Mouse (Mus musculus): ENCODE results near the gene Auts2. TPM values are rescaled to one million over a fixed set of nuclear protein-coding genes. Genes with fewer than 3 reads are reported as not detected.

Gene Auts2
- polyA plus RNA-seq, 1 experiment from 2014 or later: 45.3 TPM

DNA sequence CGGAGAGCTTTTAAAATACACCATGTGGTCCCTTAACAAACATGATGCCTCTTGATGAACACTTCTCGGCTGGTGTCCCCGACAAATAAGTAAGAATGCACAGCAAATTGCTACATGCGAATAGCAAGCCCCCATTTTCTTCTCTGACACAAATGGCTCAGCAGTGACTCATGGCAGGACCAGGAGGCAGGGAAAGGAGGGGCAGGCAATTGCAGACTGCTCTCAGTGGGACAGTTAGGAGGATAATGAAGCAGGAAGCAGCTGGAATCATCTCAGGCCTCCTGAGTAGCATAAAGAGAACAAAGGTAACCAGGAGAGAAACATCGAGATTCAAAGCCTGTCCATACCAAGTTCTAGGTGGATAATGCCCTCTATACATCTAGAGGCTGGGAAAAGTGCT, 228.8 kb downstream of the Auts2 start:
- 47% methylated on average over 5 of the region's 5 CpGs for WGBS
- H3K4me1 ChIP-seq: no peaks in the 10 kb centered on the region
- H3K9ac ChIP-seq: no peak overlapping the region
- H3K9me3 ChIP-seq (replicated peaks): no peaks in the 10 kb centered on the region
- H3K27me3 ChIP-seq: no peaks in the 10 kb centered on the region
- no peak overlapping the region for H3K27ac ChIP-seq (replicated peaks)
- H3K36me3 ChIP-seq: no peaks in the 10 kb centered on the region
- no peak overlapping the region for H3K4me3 ChIP-seq (replicated peaks)
- no peak for ATAC-seq (ENCODE audit: insufficient number of reproducible peaks, low FRiP score, low TSS enrichment, low read depth)
- no peak overlapping the region for H3K4me2 ChIP-seq (replicated peaks)

- Histone ChIP-seq H3K9ac (no peak overlapping the region), H3K9me3 (replicated peaks) (no peaks in the 10 kb centered on the region), H3K27me3 (no peaks in the 10 kb centered on the region), H3K4me3 (replicated peaks) (no peak overlapping the region), H3K4me2 (replicated peaks) (no peak overlapping the region), H3K4me1 (peaks cover 6% of the 10 kb centered on the region; the same call in 1 of the 2 replicates), H3K36me3 (no peaks in the 10 kb centered on the region), H3K27ac (replicated peaks) (no peak overlapping the region)
- 79% methylated on average over 2 of the region's 2 CpGs for WGBS
- ATAC-seq (ENCODE audit: insufficient number of reproducible peaks, low FRiP score, low TSS enrichment, low read depth): no peak
Observed at GRCm38 (mm10) chr5:132307000-132307399, 236.1 kb downstream of the Auts2 start.

GRCm38 (mm10) chr5:132305354-132305934, 237.7 kb downstream of the Auts2 start:
- Histone ChIP-seq H3K9ac (no peak overlapping the region), H3K4me2 (replicated peaks) (no peak overlapping the region), H3K9me3 (replicated peaks) (no peaks in the 10 kb centered on the region), H3K36me3 (no peaks in the 10 kb centered on the region), H3K4me1 (peaks cover 6% of the 10 kb centered on the region; the same call in 1 of the 2 replicates), H3K27me3 (no peaks in the 10 kb centered on the region), H3K4me3 (replicated peaks) (no peak overlapping the region), H3K27ac (replicated peaks) (no peak overlapping the region)
- no peak for ATAC-seq (ENCODE audit: insufficient number of reproducible peaks, low FRiP score, low TSS enrichment, low read depth)
- 55% methylated on average over 5 of the region's 5 CpGs for WGBS

DNA sequence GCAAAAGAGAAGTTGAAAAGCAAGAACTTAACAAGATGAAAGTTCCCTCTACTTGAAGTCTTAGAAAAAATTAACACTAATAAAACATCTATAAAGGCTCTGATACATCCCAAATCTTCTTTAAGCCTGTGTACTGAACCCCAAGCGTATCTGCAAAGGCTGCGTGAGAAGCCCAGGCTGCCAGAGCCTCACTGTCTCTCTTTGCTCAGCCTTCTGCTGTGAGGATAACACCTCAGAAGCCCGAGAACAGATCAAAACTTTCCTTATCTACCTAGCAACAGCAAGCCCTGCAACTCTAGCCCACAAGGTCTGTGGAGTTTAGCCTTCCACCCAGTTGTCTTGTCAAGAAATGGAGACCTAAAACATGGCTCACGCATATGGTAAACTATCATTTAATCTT, 240.4 kb downstream of the Auts2 start:
- no peaks in the 10 kb centered on the region for H3K27me3 ChIP-seq
- no peaks in the 10 kb centered on the region for H3K9me3 ChIP-seq (replicated peaks)
- H3K4me1 ChIP-seq: peaks cover 6% of the 10 kb centered on the region; the same call in 1 of the 2 replicates
- 93% methylated on average over 4 of the region's 4 CpGs for WGBS
- no peaks in the 10 kb centered on the region for H3K36me3 ChIP-seq
- H3K27ac ChIP-seq (replicated peaks): no peak overlapping the region
- no peak for ATAC-seq (ENCODE audit: insufficient number of reproducible peaks, low FRiP score, low TSS enrichment, low read depth)
- no peak overlapping the region for H3K4me2 ChIP-seq (replicated peaks)
- no peak overlapping the region for H3K9ac ChIP-seq
- no peak overlapping the region for H3K4me3 ChIP-seq (replicated peaks)

DNA sequence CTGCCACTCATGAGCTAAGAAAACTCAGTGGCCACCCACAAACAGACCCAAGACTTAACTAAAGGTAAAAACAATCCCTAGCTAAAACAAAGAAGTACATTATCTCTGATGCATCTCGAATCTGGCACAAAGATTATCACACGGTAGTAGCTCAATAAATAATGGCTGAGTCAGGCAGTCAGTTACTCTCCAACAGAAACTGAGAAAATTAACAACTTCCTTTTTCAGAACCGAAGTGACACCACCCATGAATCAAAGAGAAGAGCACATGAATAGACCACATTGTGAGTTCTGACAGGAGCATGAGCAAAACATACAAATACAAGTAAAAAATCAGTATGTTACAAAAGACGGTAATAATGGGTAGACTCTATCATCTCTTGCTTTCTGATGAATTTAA, 242.3 kb downstream of the Auts2 start:
- ATAC-seq (ENCODE audit: insufficient number of reproducible peaks, low FRiP score, low TSS enrichment, low read depth): no peak
- peaks cover 6% of the 10 kb centered on the region; the same call in 1 of the 2 replicates for H3K4me1 ChIP-seq
- no peaks in the 10 kb centered on the region for H3K36me3 ChIP-seq
- no peak overlapping the region for H3K27ac ChIP-seq (replicated peaks)
- H3K4me3 ChIP-seq (replicated peaks): no peak overlapping the region
- H3K27me3 ChIP-seq: no peaks in the 10 kb centered on the region
- no peak overlapping the region for H3K9ac ChIP-seq
- WGBS: 55% methylated on average over 4 of the region's 4 CpGs
- no peaks in the 10 kb centered on the region for H3K9me3 ChIP-seq (replicated peaks)
- H3K4me2 ChIP-seq (replicated peaks): no peak overlapping the region

- ATAC-seq (ENCODE audit: insufficient number of reproducible peaks, low FRiP score, low TSS enrichment, low read depth): no peak
- no peaks in the 10 kb centered on the region for H3K36me3 ChIP-seq
- H3K27me3 ChIP-seq: no peaks in the 10 kb centered on the region
- no peaks in the 10 kb centered on the region for H3K9me3 ChIP-seq (replicated peaks)
- WGBS: 71% methylated on average over 4 of the region's 4 CpGs
- H3K4me3 ChIP-seq (replicated peaks): no peak overlapping the region
- no peak overlapping the region for H3K9ac ChIP-seq
- H3K27ac ChIP-seq (replicated peaks): no peak overlapping the region
- no peaks in the 10 kb centered on the region; the same call in 1 of the 2 replicates for H3K4me1 ChIP-seq
- no peak overlapping the region for H3K4me2 ChIP-seq (replicated peaks)
Observed at GRCm38 (mm10) chr5:132299716-132300115, 243.4 kb downstream of the Auts2 start.

GRCm38 (mm10) chr5:132298996-132299395, 244.1 kb downstream of the Auts2 start:
- Histone ChIP-seq H3K4me3 (replicated peaks) (no peak overlapping the region), H3K4me2 (replicated peaks) (no peak overlapping the region), H3K27me3 (no peaks in the 10 kb centered on the region), H3K36me3 (no peaks in the 10 kb centered on the region), H3K4me1 (no peaks in the 10 kb centered on the region; the same call in 1 of the 2 replicates), H3K9ac (no peak overlapping the region), H3K27ac (replicated peaks) (no peak overlapping the region), H3K9me3 (replicated peaks) (no peaks in the 10 kb centered on the region)
- ATAC-seq (ENCODE audit: insufficient number of reproducible peaks, low FRiP score, low TSS enrichment, low read depth): no peak

- no peak overlapping the region for H3K4me3 ChIP-seq (replicated peaks)
- H3K36me3 ChIP-seq: no peaks in the 10 kb centered on the region
- H3K9ac ChIP-seq: no peak overlapping the region
- 88% methylated on average over 7 of the region's 7 CpGs for WGBS
- H3K9me3 ChIP-seq (replicated peaks): no peaks in the 10 kb centered on the region
- no peak overlapping the region for H3K4me2 ChIP-seq (replicated peaks)
- no peak overlapping the region for H3K27ac ChIP-seq (replicated peaks)
- peaks cover 1% of the 10 kb centered on the region; the same call in 1 of the 2 replicates for H3K4me1 ChIP-seq
- no peaks in the 10 kb centered on the region for H3K27me3 ChIP-seq
- ATAC-seq (ENCODE audit: insufficient number of reproducible peaks, low FRiP score, low TSS enrichment, low read depth): no peak
Observed at GRCm38 (mm10) chr5:132297309-132297708, 245.8 kb downstream of the Auts2 start.

GRCm38 (mm10) chr5:132294469-132294868, 248.7 kb downstream of the Auts2 start:
- Histone ChIP-seq H3K9me3 (replicated peaks) (no peaks in the 10 kb centered on the region), H3K4me3 (replicated peaks) (no peak overlapping the region), H3K4me2 (replicated peaks) (no peak overlapping the region), H3K27ac (replicated peaks) (no peak overlapping the region), H3K36me3 (no peaks in the 10 kb centered on the region), H3K27me3 (no peaks in the 10 kb centered on the region), H3K4me1 (peaks cover 24% of the 10 kb centered on the region), H3K9ac (no peak overlapping the region)
- 55% methylated on average over 3 of the region's 3 CpGs for WGBS
- ATAC-seq (ENCODE audit: insufficient number of reproducible peaks, low FRiP score, low TSS enrichment, low read depth): no peak

DNA sequence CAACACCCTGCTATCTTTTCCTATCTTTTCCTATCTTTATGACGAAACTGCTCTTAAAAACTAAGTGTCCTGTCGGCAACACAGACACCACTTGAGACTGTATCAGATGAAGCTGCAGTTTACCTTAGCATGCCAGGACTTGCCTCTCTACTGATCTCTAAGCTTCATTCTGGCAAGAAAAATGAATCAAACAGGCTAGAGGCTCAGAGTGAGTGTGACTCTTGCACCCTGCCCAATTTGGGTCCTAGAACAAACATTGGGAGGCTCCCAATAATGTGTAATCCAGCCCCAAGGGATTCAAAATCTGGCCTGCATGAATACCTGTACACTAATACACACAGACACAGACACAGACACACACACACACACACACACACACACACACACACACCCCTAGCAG, 250.2 kb downstream of the Auts2 start:
- Histone ChIP-seq H3K4me2 (replicated peaks) (no peak overlapping the region), H3K36me3 (no peaks in the 10 kb centered on the region), H3K27me3 (no peaks in the 10 kb centered on the region), H3K4me1 (peaks cover 24% of the 10 kb centered on the region), H3K27ac (replicated peaks) (no peak overlapping the region), H3K9ac (no peak overlapping the region), H3K4me3 (replicated peaks) (no peak overlapping the region), H3K9me3 (replicated peaks) (no peaks in the 10 kb centered on the region)
- 79% methylated on average over 2 of the region's 2 CpGs for WGBS
- no peak for ATAC-seq (ENCODE audit: insufficient number of reproducible peaks, low FRiP score, low TSS enrichment, low read depth)

GRCm38 (mm10) chr5:132290606-132291535, 252.3 kb downstream of the Auts2 start:
- ATAC-seq (ENCODE audit: insufficient number of reproducible peaks, low FRiP score, low TSS enrichment, low read depth): no peak; the same call in 1 of the 2 replicates

More at GRCm38 (mm10) chr5:132290606-132291535, 252.3 kb downstream of the Auts2 start:
- no peak overlapping the region for H3K27ac ChIP-seq (replicated peaks)
- no peak overlapping the region for H3K4me3 ChIP-seq (replicated peaks)
- WGBS: 21% methylated on average over 13 of the region's 13 CpGs
- H3K9me3 ChIP-seq (replicated peaks): no peaks in the 10 kb centered on the region
- H3K9ac ChIP-seq: no peak overlapping the region
- H3K27me3 ChIP-seq: no peaks in the 10 kb centered on the region
- no peak overlapping the region for H3K4me2 ChIP-seq (replicated peaks)
- H3K36me3 ChIP-seq: no peaks in the 10 kb centered on the region
- peaks cover 24% of the 10 kb centered on the region for H3K4me1 ChIP-seq

All from embryonic facial prominence, embryonic 15.5 days (tissue).